Mouse (Mus musculus) layer of hippocampus, postnatal 25 days (tissue): Measurements from ENCODE around the gene Ifit3b. TPM values are rescaled to one million over a fixed set of nuclear protein-coding genes. Genes with fewer than 3 reads are reported as not detected.
"Not testable (repeated sequence)": the region's sequence is repeated elsewhere in the genome, so short reads cannot be mapped to it uniquely, and the experiment has no call there.

Experiments
- DNase-seq, 2 experiments: peaks; one replicate each; pipeline ENCODE4 v3.0.0; 2022; ENCODE audit warnings: mixed read lengths in 2 of 2, low spot score in 1 of 2; ENCODE audit errors: extremely low spot score in 1 of 2
- total RNA-seq, 2 experiments: library from RNA; stranded (reverse); gene quantifications; 2 replicates each; pipeline ENCODE4 v1.2.3; 2021

Ifit3b gene
- total RNA-seq, 2 experiments from 2014 or later, result 0.54 to 1.2 TPM

DNA sequence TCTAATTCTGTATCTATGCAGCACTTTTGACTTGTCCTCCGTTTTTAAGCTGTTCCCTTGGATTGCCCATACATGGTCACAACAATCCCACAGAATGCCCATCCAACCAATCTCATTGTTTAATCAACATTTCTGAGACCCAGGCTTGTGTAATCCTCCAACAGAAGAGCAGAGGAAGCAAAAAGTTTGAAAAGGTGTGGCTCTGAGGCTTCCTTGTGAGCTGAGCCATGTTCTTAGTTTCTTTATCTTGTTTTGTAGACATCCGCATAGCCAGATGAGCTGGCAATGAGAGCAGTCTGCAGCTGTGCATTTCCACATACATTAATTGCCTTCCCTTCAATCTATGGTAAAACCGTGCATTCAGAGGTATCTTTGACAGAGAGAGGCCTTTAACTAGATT is 2.3 kb upstream of the Ifit3b start:
- no peak for DNase-seq

DNA sequence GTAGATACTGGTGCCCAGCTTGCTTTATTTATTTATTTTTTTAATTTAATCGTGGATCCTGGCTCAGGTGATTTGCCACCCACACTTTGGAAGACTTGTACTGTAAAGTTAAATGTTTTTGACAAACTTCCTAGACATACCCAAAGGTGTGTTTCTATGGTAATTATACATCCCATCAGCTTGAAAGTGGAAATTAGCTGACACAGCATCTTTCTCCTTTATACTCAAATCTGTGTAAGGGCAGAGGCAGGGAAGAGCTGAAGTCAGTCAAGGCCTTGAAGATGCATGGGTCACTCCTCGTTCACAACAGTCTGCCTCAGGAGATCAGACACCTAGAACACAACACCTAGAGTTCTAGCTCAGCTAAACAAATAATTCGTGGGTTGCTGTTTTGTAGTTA is 2.3 kb downstream of the Ifit3b start:
- DNase-seq, result not testable (repeated sequence)

DNA sequence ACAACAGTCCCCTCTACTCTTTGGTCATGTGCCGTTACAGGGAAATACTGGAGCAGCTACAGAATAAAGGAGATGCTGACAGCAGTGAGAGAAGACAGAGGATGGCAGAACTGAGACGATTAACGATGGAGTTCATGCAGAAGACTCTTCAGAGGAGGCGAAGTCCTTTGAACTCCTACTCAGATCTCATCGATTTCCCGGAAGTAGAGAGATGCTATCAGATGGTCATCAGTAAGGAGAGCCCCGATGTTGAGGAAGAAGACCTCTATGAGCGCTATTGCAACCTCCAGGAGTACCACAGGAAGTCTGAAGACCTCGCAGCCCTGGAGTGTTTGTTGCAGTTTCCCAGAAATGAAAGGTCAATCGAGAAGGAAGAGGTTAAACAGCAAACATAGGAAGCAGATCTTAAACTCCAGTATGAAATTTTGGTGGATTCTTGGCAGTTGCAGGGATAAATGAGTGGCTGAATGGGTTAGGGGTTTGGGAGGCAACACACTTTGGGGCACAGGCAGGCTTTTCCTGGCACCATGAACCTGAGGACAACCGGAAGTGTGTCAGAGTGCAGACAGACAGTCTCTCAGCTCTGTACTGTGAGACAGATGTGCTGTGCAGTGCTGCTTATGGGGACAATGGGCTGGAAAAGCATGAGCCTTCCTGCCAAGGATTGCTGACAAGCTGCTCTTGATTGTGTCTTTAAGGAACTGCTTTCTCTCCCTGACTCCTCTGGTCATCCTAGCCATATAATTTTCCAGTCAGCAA is 4.7 kb downstream of the Ifit3b start:
- not testable (repeated sequence) for DNase-seq

DNA sequence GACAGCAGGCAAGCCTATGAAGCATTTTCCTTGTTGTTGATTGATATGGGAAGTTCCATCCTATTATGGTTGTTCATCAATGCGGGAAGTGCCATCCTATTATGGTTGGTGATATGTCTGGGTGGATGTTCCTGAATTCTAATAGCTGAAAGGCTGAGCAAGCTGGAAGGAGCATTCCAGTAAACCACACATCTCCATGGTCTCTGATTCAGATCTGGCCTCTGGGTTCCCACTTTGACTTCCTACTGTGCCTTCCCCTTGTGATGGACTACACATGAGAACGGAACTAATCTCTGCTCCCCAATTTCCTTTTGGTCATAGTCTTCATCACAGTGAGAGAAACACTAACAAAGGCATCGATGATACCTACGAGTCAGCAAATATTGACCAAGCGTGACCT is 13.1 kb downstream of the Ifit3b start:
- no peak for DNase-seq

DNA sequence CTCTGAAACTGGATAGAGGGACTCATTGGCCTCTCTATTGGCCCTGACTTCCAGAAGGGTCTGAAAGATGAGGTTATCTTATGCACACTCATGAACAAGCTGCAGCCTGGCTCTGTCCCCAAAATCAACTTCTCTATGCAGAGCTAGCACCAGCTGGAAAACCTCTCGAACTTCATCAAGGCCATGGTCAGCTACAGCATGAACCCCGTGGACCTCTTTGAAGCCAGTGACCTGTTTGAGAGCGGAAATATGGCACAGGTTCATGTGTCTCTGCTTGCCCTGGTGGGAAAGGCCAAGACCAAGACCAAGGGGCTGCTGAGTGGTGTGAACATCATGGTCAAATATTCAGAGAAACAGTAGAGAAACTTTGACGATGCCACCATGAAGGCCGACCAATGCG is 16.0 kb downstream of the Ifit3b start:
- no peak for DNase-seq

DNA sequence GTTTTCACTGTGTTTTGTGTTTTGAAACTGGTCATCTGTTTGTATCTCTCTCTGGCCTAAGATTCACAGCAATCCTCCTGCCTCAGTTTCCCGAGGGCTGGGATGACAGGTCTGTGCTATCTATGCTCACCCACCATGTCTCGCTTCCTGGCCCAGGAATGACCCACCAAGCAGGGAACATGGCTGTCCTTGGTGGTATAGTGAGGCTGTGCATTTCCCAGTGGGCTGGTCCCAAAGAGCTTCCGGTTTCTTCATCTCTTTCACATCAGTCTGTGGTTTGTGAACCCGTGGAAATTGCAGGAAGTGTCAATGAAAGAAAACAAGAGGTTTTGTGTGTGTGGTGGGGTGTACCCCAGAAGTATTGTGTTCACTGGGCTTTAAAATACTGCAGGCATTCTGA is 16.9 kb downstream of the Ifit3b start:
- DNase-seq, result no peak

DNA sequence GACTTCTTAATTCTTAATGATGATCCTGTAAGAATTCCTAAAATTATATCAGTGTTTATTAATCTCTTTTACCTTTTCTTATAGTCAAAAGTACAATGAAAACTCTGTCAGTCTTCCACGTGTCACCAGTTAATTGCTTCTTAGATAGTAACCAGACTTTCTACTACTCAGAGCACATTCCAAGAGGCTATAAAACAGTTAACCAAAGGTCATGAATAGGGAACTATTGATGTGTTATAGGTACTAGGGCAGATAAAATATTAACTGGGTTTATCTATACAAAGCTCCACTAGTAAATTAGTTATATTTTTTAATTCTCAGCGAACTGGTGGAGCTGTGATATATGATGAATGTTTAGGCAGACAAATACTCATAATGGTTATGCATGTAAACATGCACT is 19.7 kb downstream of the Ifit3b start:
- no peak for DNase-seq

DNA sequence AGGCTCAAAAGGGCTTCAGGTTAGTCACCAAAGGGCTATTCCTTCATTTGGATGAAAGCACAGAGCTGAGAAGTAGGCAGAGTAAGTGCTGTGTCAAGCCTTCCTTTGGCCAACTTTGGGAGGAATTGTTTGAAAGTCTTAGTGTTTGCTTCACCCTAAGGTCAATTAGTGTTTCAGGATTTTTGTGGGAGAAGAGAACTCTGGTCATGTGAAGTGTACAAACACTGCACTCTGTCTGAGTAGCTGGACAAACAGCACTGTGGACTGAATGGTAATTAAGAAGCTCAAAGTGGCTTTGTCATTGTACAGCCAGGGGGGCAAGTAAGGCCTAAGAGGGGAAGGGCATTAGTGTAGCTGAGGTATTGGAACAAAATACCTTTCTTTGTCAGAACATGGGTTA is 23.7 kb downstream of the Ifit3b start:
- no peak for DNase-seq

DNA sequence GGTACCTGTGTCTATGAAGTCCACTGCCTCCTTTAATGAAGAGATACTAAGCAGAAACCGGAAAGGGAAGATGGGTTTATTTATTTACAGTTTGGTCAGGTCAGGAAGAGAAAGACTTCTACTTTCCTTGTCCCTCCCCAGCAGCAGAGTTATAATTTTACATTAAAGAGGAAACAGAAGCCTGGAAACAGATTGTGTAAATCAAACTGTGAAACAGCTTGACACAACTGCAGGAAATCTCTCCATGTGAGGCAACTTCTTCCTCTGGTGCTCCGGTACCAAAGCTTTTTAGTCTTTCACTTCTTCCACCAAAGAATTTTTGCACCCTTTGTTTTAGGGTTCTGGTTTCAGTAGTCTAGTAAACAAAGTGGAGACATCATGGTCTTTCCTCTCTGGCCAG is 25.7 kb downstream of the Ifit3b start:
- no peak for DNase-seq

DNA sequence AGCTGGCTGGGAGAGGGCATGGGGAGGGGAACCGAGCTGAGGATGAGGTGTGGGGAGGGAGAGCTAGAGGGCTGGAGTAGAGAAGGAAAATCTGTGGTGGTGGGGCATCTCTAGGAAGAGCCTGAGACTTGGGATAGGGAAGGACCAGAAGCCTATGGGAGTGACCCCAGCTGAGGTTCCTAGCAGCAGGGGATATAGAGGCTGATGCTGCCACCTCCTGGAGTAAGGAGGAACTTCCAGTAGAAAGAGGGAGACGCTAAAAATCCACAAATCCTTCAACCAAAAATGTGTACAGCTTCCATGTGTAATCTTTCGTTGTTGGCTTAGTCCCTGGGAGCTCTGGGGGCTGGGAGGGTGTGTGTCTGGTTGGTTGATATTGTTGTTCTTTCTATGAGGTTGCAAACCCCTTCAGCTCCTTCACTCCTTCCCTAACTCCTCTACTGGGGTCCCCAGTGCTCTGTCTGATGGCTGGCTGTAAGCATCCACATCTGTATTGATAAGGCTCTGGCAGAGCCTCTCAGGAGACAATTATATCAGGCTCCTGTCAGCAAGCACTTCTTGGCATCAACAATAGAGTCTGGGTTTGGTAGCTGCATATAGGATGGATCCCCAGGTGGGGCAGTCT is 29.3 kb downstream of the Ifit3b start:
- peak; percentile 35 to 68 for DNase-seq

DNA sequence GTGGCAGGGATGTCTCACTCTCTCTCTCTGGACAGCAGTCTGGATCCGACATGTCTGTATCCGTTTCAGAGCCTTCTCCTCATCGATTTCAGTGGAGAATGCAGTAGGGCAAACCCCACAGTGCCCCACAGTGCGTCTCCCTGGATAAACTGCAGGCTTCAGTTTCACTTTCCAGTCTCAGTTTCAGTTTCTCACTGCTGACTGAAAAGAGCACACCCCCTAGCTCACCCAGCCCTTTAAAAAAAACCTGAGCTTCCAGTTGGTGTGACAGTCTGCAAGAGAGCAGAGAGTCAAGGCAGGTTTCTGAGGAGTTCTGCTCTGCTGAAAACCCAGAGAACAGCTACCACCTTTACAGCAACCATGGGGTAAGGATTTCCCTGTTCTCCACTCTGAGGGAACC is 32.9 kb downstream of the Ifit3b start, which contains the start of the genes Ifit1bl2 and Ifit1:
TSS of gene Ifit1bl2 (minus strand) at position 121 of the 400 bp plus-strand sequence.
TSS of gene Ifit1 (plus strand) at position 249 of the 400 bp plus-strand sequence.
- DNase-seq, result no peak

DNA sequence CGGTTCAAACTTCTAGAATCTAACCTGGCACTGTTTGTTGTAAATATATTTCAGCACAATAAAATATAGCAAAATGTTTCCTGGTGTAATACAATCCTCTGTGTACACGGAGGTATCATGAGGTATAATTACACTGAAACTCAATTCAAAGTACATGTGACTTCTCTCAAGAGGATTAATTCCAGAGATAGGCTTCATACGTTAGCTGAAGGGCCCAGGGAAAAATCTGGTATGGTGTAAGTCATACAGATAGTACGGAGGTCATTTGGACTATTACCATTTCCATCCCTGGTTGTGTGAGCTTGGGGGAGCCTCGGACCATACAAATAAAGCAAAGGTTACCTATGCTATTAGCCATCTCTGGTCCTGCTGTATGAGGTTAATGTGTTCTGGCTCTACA is 34.8 kb downstream of the Ifit3b start:
- no peak for DNase-seq

DNA sequence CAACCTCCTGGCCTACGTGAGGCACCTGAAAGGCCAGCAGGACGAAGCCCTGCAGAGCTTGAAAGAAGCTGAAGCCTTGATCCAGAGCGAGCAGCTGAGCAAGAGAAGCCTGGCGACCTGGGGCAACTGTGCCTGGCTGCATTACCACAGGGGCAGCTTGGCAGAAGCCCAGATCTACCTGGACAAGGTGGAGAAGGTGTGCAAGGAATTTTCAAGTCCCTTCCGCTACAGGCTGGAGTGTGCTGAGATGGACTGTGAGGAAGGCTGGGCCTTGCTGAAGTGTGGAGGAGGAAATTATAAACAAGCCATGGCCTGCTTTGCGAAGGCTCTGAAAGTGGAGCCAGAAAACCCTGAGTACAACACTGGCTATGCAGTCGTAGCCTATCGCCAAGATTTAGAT is 39.9 kb downstream of the Ifit3b start:
- not testable (repeated sequence) for DNase-seq

DNA sequence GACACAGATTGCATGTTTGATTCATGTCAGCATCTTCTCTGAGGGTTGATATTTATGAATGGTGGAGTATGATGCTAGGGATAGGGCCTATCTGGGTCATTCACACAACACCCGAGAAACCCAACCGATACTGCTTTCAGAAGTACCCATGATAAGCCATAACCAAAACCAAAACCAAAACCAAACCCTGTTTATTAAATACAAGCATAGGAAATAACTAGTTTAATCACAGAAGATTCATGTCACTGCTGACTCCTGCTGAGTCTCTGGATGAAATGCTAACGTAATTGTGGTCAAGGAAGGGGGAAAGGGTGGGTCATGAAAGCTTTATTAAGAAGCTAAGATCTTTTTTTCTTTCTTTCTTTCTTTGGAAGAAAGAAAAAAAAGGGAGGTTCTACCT is 42.5 kb downstream of the Ifit3b start:
- DNase-seq, result no peak

DNA sequence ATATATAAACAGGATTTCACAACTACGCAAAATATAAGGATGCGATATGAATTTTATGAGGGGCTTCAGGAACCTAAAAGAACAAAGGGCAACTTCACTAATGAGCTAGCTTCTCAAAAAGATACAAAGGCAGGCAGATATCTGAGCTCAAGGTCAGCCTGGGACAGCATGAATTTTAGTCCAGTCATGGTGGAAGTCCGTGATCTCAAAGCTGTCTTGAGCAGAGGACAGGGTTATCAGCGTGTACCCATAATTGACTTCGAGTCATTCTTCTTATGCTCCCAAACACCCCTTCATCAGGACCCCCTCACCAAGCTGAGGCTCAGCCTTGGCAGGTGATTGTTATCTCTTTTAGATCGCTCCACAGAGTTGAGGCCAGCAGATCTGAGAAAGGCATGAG is 43.2 kb downstream of the Ifit3b start:
- no peak for DNase-seq

DNA sequence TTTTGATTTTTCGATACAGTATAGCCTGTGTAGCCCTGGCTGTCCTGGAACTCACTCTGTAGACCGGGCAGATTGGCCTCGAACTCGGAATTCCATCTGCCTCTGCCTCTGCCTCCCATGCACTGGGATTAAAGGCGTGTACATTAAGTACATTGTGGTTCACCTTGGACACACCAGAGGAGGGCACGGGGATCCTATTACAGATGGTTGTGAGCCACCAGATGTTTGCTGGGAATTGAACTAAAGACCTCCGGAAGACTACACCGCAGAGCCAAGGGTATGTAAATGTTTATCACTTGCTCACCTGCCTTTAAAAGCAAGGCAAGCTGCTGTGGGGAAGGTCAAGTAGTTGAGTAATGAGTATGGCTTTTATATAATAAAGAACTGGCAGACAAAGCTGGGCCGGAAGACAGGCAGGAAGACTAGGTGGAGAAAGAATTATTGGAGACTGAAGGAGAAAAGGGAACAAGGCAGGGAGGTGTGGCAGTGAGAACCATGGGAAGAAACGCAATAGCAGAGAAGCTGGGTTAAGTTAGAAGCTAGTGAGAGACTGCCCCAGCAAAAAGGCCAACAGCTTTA is 47.5 kb downstream of the Ifit3b start:
- DNase-seq, result no peak

DNA sequence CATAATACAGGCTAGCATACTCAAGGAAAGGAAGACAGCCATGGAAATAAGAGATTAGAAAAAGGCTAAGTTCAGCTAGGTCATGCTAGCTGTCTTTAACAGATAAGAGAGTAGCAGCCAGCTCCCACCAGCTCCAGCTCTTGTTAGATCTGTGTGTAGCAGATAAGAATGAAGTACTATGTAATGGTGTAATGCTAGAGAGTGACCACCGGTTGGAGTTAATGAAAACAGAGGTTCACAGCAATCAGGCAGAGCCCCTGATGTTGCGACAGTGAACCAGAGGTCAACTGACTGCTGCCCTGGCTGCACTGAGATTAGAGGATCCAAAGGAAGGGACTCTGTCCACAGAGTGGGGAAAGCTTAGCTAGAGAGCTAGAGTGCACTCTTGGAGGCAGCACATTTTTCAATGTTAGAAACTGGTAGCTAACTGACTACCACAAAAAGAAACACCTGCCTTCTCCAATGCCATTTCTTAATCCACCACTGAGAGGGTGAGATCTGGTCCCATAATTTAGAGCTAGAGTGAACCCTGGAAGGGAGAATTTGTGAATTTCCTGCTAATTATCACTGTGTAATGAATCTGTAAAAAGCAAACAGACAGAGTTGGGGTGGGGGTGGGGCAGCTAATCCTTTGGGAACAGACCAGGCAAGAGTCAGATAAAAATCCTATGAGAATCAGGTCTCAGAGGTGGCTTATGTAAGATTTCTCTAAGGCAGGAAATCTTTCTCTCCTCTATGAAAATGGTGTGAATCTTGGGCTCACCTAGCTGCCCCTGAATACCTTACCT is 48.9 kb downstream of the Ifit3b start:
- DNase-seq, result no peak

DNA sequence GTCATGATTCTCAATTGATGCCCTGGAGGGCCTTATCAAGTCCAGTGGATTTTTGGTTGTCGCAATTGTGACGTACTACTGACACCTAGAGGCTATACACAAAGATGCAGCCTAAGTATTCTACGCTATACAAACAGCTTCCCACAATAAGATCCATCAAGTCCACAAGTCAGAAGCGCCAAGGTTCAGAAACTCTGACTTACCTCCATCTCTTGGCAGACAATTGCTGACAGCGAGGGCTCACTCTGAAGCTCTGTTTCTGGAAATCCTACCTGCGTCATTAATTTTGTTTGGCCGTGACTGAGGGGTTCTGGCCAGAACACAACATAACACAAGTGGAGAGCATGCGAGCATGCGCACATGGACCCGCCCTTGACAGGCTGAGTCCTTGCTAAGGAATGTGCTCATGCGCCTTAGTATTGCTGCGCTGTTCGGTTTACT is 54.3 kb downstream of the Ifit3b start:
- peak; percentile 17 to 34 for DNase-seq

DNA sequence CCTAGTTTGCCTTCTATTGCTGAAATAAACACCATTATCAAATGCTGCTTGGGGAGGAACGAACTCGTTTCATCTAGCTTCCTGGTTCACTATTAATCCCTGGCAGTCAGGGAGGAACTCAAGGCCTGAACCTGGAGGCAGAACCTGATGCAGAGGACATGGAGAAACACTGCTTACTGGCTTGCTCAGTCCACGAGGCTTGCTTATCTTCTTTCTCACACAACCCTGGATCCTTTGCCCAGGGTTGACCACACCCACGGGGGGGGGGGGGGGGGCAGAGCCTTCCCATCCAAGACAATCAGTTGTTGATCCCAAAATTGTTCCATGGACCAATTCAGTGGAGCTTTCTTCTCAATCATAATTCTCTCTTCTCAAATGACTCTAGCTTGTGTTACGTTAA is 55.0 kb downstream of the Ifit3b start:
- DNase-seq, result no peak
